Mouse (Mus musculus): ENCODE measurements around the gene Carf. TPM values are rescaled to one million over a fixed set of nuclear protein-coding genes. Genes with fewer than 3 reads are reported as not detected.

The Carf gene
- polyA plus RNA-seq, 1 experiment from 2014 or later: 1.7 TPM

- Histone ChIP-seq H3K36me3 (replicated peaks; ENCODE audit: insufficient read depth, low read length) (peaks cover 9% of the 10 kb centered on the region), H3K4me1 (ENCODE audit: insufficient read depth) (no peaks in the 10 kb centered on the region), H3K4me2 (ENCODE audit: low read depth, low read length) (no peak overlapping the region), H3K9me3 (ENCODE audit: low read length) (no peaks in the 10 kb centered on the region), H3K27ac (ENCODE audit: low read depth) (no peak overlapping the region), H3K9ac (replicated peaks) (no peak overlapping the region), H3K27me3 (ENCODE audit: insufficient read depth, low read length) (no peaks in the 10 kb centered on the region), H3K4me3 (ENCODE audit: low read depth, low read length) (no peak overlapping the region)
- WGBS (ENCODE audit: insufficient replicate concordance): 81% methylated on average over 3 of the region's 3 CpGs
- DNase-seq (no peak), ATAC-seq (no peak)
- TF ChIP-seq CTCF (IDR thresholded peaks at IDR 0.05; ENCODE audit: low read depth) (peak; percentile 49), EP300 (IDR thresholded peaks at IDR 0.05; ENCODE audit: low read depth) (no peak)
These were observed 98.8 kb downstream of the Carf start for GRCm38 (mm10) chr1:60196813-60197212.

GRCm38 (mm10) chr1:60199006-60199405 is 101.0 kb downstream of the Carf start:
- Histone ChIP-seq H3K9ac (replicated peaks) (no peak overlapping the region), H3K4me2 (ENCODE audit: low read depth, low read length) (no peak overlapping the region), H3K36me3 (replicated peaks; ENCODE audit: insufficient read depth, low read length) (peaks cover 24% of the 10 kb centered on the region), H3K27me3 (ENCODE audit: insufficient read depth, low read length) (no peaks in the 10 kb centered on the region), H3K4me1 (ENCODE audit: insufficient read depth) (no peaks in the 10 kb centered on the region), H3K4me3 (ENCODE audit: low read depth, low read length) (no peak overlapping the region), H3K27ac (ENCODE audit: low read depth) (no peak overlapping the region), H3K9me3 (ENCODE audit: low read length) (no peaks in the 10 kb centered on the region)
- TF ChIP-seq EP300 (IDR thresholded peaks at IDR 0.05; ENCODE audit: low read depth): no peak
- TF ChIP-seq CTCF (IDR thresholded peaks at IDR 0.05; ENCODE audit: low read depth): no peak
- ATAC-seq (no peak), DNase-seq (no peak)
- 83% methylated on average over 4 of the region's 4 CpGs for WGBS (ENCODE audit: insufficient replicate concordance)

Other genes with a start within 250 kb of the Carf start
- 1.5 and 1.8 TPM in 2 replicates for gene Fam117b, start 185.2 kb upstream of the Carf start, polyA plus RNA-seq (2015; fragmentation: Nextera tagmentation; extraction: Ambion mirVana)
- 0.16 and 0.26 TPM in 2 replicates for gene Ica1l, start 55.1 kb upstream of the Carf start, polyA plus RNA-seq (2015; fragmentation: Nextera tagmentation; extraction: Ambion mirVana)
- gene Wdr12, start 398 bp downstream of the Carf start, polyA plus RNA-seq (2015; fragmentation: Nextera tagmentation; extraction: Ambion mirVana): 23.3 and 23.8 TPM in 2 replicates
- 2.1 and 2.6 TPM in 2 replicates for gene Nbeal1, start 82.4 kb downstream of the Carf start, polyA plus RNA-seq (2015; fragmentation: Nextera tagmentation; extraction: Ambion mirVana)
- 6.6 and 7.0 TPM in 2 replicates for gene Cyp20a1, start 245.1 kb downstream of the Carf start, polyA plus RNA-seq (2015; fragmentation: Nextera tagmentation; extraction: Ambion mirVana)

Measured in liver, postnatal 0 days (tissue).